Mouse (Mus musculus): ENCODE measurements around the gene Zdhhc16.

GRCm38 (mm10) chr19:41908736-41909135 is 24.5 kb upstream of the Zdhhc16 start:
- TF ChIP-seq POLR2A (IDR thresholded peaks at IDR 0.05; ENCODE audit: low read depth, low read length) = no peak
- no peak for TF ChIP-seq CTCF (IDR thresholded peaks at IDR 0.05; ENCODE audit: borderline replicate concordance, insufficient read depth, low read length)
